Mouse (Mus musculus): ENCODE measurements at regions not wholly inside any gene's neighbourhood (a gene's known extent, or its start where the extent isn't known, plus 50 kb on each side); places are given as distances from the start of the nearest gene placed in this dataset.
A peak's percentile ranks its signal among the peaks of the same experiment; 100 is the strongest.

DNA sequence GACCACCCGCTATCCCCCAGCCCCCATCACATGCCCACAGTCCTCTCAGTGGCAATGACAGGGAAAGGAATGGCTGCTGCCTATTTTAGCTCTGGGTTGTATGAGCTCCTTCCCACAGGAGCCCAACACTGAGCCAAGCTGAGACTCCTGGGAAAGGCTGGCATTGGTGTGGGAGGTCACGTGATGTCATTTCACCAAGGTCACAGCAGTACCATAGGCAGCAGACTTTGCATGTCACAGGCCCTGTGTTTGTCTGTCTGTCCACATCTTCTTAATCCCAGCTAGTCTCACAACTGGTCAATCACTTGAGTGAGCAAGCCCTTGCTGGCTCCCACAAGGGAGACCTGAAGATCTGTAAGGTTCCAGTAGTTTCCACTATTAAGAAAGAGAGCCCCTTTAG, 58.7 kb upstream of the Insig1 start:
- WGBS: 84% methylated on average over 2 of the region's 2 CpGs
- no peaks in the 10 kb centered on the region for H3K9me3 ChIP-seq (replicated peaks; ENCODE audit: control insufficient read depth, low read length)
- ATAC-seq (replicated peaks; ENCODE audit: extremely low read depth, insufficient read depth, low FRiP score): 0 out of 2 replicates have a peak, but pooled peaks have one; percentile 6

DNA sequence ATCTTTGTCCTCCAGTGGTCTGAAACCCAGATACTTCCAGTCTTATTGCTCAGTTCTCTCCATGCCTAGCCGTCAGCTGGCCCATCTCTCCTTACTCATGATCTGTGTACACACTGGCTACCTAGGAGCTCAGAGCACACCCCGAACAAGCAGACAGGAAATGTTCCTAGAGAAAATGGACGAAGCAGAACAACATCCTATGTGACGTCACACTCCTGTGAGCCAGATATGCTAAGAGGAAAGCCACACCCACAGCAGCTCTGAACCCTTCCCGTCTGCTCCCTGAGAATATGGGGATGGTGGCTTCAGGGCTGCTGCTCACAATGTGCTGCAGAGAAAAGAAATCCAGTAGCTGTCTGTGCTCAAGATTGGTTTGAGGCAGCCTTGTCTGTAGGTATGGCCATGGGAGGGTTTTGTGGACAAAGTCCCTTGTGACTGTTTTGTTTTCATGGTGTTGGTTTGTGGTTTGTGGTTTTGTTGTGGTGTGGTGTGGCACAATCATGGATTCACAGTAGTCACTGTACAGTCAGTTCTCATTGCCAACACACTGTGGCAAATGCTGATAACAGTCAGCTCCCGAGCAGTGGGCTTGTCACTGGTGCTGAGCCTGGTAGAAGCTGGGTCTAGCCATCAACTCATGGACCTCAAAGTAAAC, 57.4 kb upstream of the Insig1 start:
- no peak for ATAC-seq (replicated peaks; ENCODE audit: extremely low read depth, insufficient read depth, low FRiP score)
- H3K4me3 ChIP-seq (ENCODE audit: low read length): no peak overlapping the region
- no peak overlapping the region for H3K4me2 ChIP-seq (ENCODE audit: low read depth, low read length)
- H3K9ac ChIP-seq (ENCODE audit: low read length): no peak overlapping the region
- no peaks in the 10 kb centered on the region for H3K27me3 ChIP-seq (ENCODE audit: control insufficient read depth, insufficient read depth, low read length)
- H3K27ac ChIP-seq (ENCODE audit: low read length): no peak overlapping the region
- no peaks in the 10 kb centered on the region for H3K36me3 ChIP-seq (ENCODE audit: control insufficient read depth, insufficient read depth)
- no peaks in the 10 kb centered on the region for H3K4me1 ChIP-seq (ENCODE audit: control insufficient read depth, insufficient read depth, low read length)
- H3K9me3 ChIP-seq (replicated peaks; ENCODE audit: control insufficient read depth, low read length): no peaks in the 10 kb centered on the region
- WGBS: 43% methylated on average over 6 of the region's 6 CpGs

More for the DNA sequence above, 58.7 kb upstream of the Insig1 start:
- no peaks in the 10 kb centered on the region for H3K27me3 ChIP-seq (ENCODE audit: control insufficient read depth, insufficient read depth, low read length)
- H3K27ac ChIP-seq (ENCODE audit: low read length): no peak overlapping the region
- no peak overlapping the region for H3K9ac ChIP-seq (ENCODE audit: low read length)
- no peaks in the 10 kb centered on the region for H3K4me1 ChIP-seq (ENCODE audit: control insufficient read depth, insufficient read depth, low read length)
- H3K4me3 ChIP-seq (ENCODE audit: low read length): no peak overlapping the region
- no peaks in the 10 kb centered on the region for H3K36me3 ChIP-seq (ENCODE audit: control insufficient read depth, insufficient read depth)
- no peak overlapping the region for H3K4me2 ChIP-seq (ENCODE audit: low read depth, low read length)

DNA sequence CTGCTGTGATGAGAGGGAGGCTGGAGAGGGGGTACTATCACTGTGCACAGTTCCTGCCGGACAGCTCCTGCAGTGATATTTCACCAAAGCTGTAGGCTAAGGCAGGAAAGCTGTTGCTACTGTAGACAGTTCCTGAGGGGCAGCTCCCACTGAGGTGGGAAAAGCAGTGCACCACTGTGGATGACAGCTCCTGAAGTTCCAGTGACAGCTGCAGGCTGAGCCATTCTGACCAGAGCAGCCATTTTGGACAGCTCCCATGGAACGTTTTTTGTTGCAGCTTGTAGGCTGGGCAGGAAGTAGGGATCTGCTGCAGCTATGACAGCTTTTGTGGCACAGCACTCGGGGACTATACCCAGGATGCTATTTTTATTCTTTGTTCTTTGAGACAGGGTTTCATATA, 51.3 kb upstream of the Insig1 start:
- Histone ChIP-seq H3K9me3 (replicated peaks; ENCODE audit: control insufficient read depth, low read length) (no peaks in the 10 kb centered on the region), H3K9ac (ENCODE audit: low read length) (no peak overlapping the region), H3K27ac (ENCODE audit: low read length) (no peak overlapping the region), H3K4me2 (ENCODE audit: low read depth, low read length) (no peak overlapping the region), H3K4me3 (ENCODE audit: low read length) (no peak overlapping the region), H3K36me3 (ENCODE audit: control insufficient read depth, insufficient read depth) (no peaks in the 10 kb centered on the region), H3K27me3 (ENCODE audit: control insufficient read depth, insufficient read depth, low read length) (no peaks in the 10 kb centered on the region), H3K4me1 (ENCODE audit: control insufficient read depth, insufficient read depth, low read length) (no peaks in the 10 kb centered on the region)
- no peak for ATAC-seq (replicated peaks; ENCODE audit: extremely low read depth, insufficient read depth, low FRiP score)
- 31% methylated on average over 3 of the region's 3 CpGs for WGBS

Measured in heart, embryonic 16.5 days (tissue).